Comparison of ENCODE assay signal across 23 mouse cellular contexts in the genomic region with DNA sequence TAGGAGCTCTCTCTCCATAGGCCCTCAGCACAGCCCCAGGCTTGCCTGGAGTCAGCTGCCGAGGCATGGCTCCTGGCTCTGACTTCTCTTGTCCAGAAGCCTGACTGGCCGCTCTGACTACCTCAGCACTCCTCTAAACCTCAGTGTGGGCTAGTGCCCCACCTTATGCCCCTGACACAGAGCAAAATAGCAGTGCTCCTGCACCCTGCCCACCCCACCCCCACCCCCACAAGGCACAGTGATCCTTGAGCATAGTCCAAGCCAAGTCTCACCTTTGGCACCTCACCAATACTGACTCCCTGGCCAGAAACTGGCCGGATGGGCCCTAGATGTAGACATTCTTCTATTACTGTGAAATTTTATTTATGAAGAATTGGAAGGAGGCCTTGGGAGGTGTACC. TPM values are rescaled to one million over a fixed set of nuclear protein-coding genes. Genes with fewer than 3 reads are reported as not detected.
DNase-seq lines count a peak whose midpoint lies in the region; ATAC-seq and TF ChIP-seq lines count a peak whose summit lies in the region.
"Had no signal": no experiment of that assay in that cellular context is flagged by ENCODE, and none has a peak within 500 bp of the region (broad histone marks: within the 10 kb centered on the region; RNA-seq: fewer than 3 reads in every experiment).

No protein-coding gene starts in this region.

- no peak overlapping the region for H3K4me3 ChIP-seq in kidney, embryonic 16.5 days (ENCODE audit: low read length)
- H3K4me3 ChIP-seq in ES-Bruce4 (ENCODE audit: low read depth, low read length), result no peak overlapping the region
- H3K4me3 ChIP-seq: forebrain, embryonic 13.5 days; gastrocnemius, adult 2 months; heart, embryonic 10.5 days; heart, embryonic 15.5 days; hindbrain, embryonic 13.5 days had no signal

- H3K27me3 ChIP-seq in kidney, embryonic 16.5 days (ENCODE audit: insufficient read depth, low read length), result peaks cover 11% of the 10 kb centered on the region
- no peaks in the 10 kb centered on the region for H3K27me3 ChIP-seq in ES-Bruce4 (ENCODE audit: control insufficient read depth, insufficient read depth, low read length, poor library complexity, severe bottlenecking)

- peak; percentile 62 for DNase-seq in kidney, adult 11 months
- DNase-seq in kidney, adult 9 months, result peak; percentile 72
- DNase-seq in kidney, postnatal 25 days, result peak; percentile 71 to 84
- DNase-seq in gastrocnemius, postnatal 10 days, result no peak
- DNase-seq in adrenal gland, adult 8-10 months, result no peak
- DNase-seq in retina, postnatal 1 day, result no peak
- DNase-seq: adrenal gland, postnatal 25 days; cerebellum, adult 18-20 months; cerebellum, adult 9-11 months; cerebellum, postnatal 36 days; gastrocnemius, adult 2 months; gastrocnemius, postnatal 36 days; heart, adult 11 months; heart, postnatal 14 days had no signal

- no peak overlapping the region for H3K9ac ChIP-seq in kidney, embryonic 16.5 days (replicated peaks; ENCODE audit: low read length)
- peak overlapping the region; percentile 26 for H3K9ac ChIP-seq in ES-Bruce4 (ENCODE audit: low read depth, poor library complexity, severe bottlenecking)
- H3K9ac ChIP-seq: forebrain, embryonic 13.5 days; heart, embryonic 15.5 days; hindbrain, embryonic 13.5 days had no signal

- WGBS in kidney, embryonic 16.5 days, result 71% methylated on average over 3 of the region's 3 CpGs

- no peak overlapping the region for H3K4me2 ChIP-seq in kidney, embryonic 16.5 days (replicated peaks; ENCODE audit: low read depth, low read length)
- H3K4me2 ChIP-seq: forebrain, embryonic 13.5 days; heart, embryonic 15.5 days; hindbrain, embryonic 13.5 days had no signal

- 0 out of 2 replicates have a peak, but pooled peaks have one; percentile 9 for TF ChIP-seq EP300 in ES-Bruce4 (IDR thresholded peaks at IDR 0.05; ENCODE audit: insufficient read depth, low read depth, low read length)

- ATAC-seq in kidney, embryonic 16.5 days (ENCODE audit: low FRiP score, low TSS enrichment), result no peak
- ATAC-seq: forebrain, embryonic 13.5 days; hindbrain, postnatal 0 days had no signal

- TF ChIP-seq POLR2A in ES-Bruce4 (IDR thresholded peaks at IDR 0.05; ENCODE audit: insufficient read depth, low read length), result no peak

- peaks cover 15% of the 10 kb centered on the region for H3K4me1 ChIP-seq in kidney, embryonic 16.5 days (ENCODE audit: insufficient read depth, low read length)
- H3K4me1 ChIP-seq in ES-Bruce4 (ENCODE audit: control insufficient read depth, insufficient read depth, low read length), result peaks cover 4% of the 10 kb centered on the region

- H3K9me3 ChIP-seq in kidney, embryonic 16.5 days (ENCODE audit: low read length), result no peaks in the 10 kb centered on the region
- no peaks in the 10 kb centered on the region for H3K9me3 ChIP-seq in ES-Bruce4 (replicated peaks; ENCODE audit: control insufficient read depth, insufficient read depth, low read length, poor library complexity, severe bottlenecking)
- H3K9me3 ChIP-seq: forebrain, embryonic 13.5 days; G1E; heart, embryonic 10.5 days; heart, embryonic 15.5 days; hindbrain, embryonic 13.5 days had no signal

- no peak overlapping the region for H3K27ac ChIP-seq in kidney, embryonic 16.5 days (ENCODE audit: low read length)
- H3K27ac ChIP-seq in ES-Bruce4 (ENCODE audit: insufficient read depth, low read length), result peak overlapping the region; percentile 96
- H3K27ac ChIP-seq: forebrain, embryonic 13.5 days; gastrocnemius, adult 2 months; heart, embryonic 10.5 days; heart, embryonic 15.5 days; hindbrain, embryonic 13.5 days; hindbrain, postnatal 0 days had no signal

- TF ChIP-seq CTCF in ES-Bruce4 (IDR thresholded peaks at IDR 0.05; ENCODE audit: low read depth, low read length), result no peak

- H3K36me3 ChIP-seq in kidney, embryonic 16.5 days (ENCODE audit: insufficient read depth, low read length), result peaks cover 12% of the 10 kb centered on the region; the same call in 1 of the 2 replicates
- peaks cover 19% of the 10 kb centered on the region for H3K36me3 ChIP-seq in ES-Bruce4 (ENCODE audit: control insufficient read depth, insufficient read depth, low read length, poor library complexity, severe bottlenecking)
- H3K36me3 ChIP-seq: G1E; heart, embryonic 15.5 days; hindbrain, embryonic 13.5 days had no signal

RNA-seq across cellular contexts. Expression of a gene that starts 4.1 kb away (rescaled TPM):
- 9.5 and 10.5 TPM in 2 replicates for polyA plus RNA-seq in kidney, embryonic 16.5 days (2015; fragmentation: Nextera tagmentation; extraction: Ambion mirVana)
- polyA plus RNA-seq in ES-Bruce4 (2011; ENCODE audit: insufficient read depth, insufficient read length, low read depth, missing spikeins), result 54.9 and 55.3 TPM in 2 replicates
- under 1 TPM; 0.09 to 0.29 TPM for total RNA-seq in gastrocnemius, postnatal 10 days (2021)
- total RNA-seq in adrenal gland, adult 8-10 months (2022), result under 1 TPM; 0.20 to 0.68 (median 0.46) TPM
- total RNA-seq: gastrocnemius, adult 2 months; gastrocnemius, postnatal 36 days had no signal
- polyA plus RNA-seq: C2C12, G1E had no signal

RNA-seq across cellular contexts. Expression of a gene that starts 52.5 kb away (rescaled TPM):
- polyA plus RNA-seq in kidney, embryonic 16.5 days (2015; fragmentation: Nextera tagmentation; extraction: Ambion mirVana), result 432 and 504 TPM in 2 replicates
- 1,350 and 1,473 TPM in 2 replicates for polyA plus RNA-seq in ES-Bruce4 (2011; ENCODE audit: insufficient read depth, insufficient read length, low read depth, missing spikeins)
- 100 to 1,000 TPM; 143 to 165 TPM for total RNA-seq in gastrocnemius, postnatal 10 days (2021)
- 100 to 1,000 TPM; 181 to 250 (median 204) TPM for total RNA-seq in adrenal gland, adult 8-10 months (2022)

Comparison
In these comparisons a context has a peak if more than half of its experiments do, and no peak if none do; other contexts are left out.
1. DNase-seq: peak in kidney, adult 11 months (single experiment), kidney, adult 9 months (single experiment) and kidney, postnatal 25 days (2 of 2); none in gastrocnemius, postnatal 10 days (single experiment), adrenal gland, adult 8-10 months (single experiment) and retina, postnatal 1 day (single experiment).